Mouse (Mus musculus) forebrain, embryonic 11.5 days (tissue): Measurements from ENCODE around the gene Me1. TPM values are rescaled to one million over a fixed set of nuclear protein-coding genes. Genes with fewer than 3 reads are reported as not detected.
A peak's percentile ranks its signal among the peaks of the same experiment; 100 is the strongest.

Experiments used
- ATAC-seq: fragments of 200-750 bp; cut with Nextera tagmentation; replicated peaks from 2 replicates; pipeline ENCODE4 v1.8.0; 2017; ENCODE audit warnings: moderate TSS enrichment; ENCODE audit not compliant: low FRiP score
- DNase-seq: peaks from one replicate; pipeline ENCODE4 v3.0.0-alpha.2; 2017; ENCODE audit warnings: low spot score
- H3K27ac ChIP-seq: fragments of 300-500 bp; sonication (generic); 2 replicates; pipeline ENCODE4 v1.5.1; 2014; ENCODE audit warnings: low read depth, low read length
- H3K27me3 ChIP-seq: fragments of 300-500 bp; sonication (generic); 2 replicates; pipeline ENCODE4 v1.6.1; 2014; ENCODE audit warnings: mild to moderate bottlenecking, low read length, mixed read lengths; ENCODE audit not compliant: control insufficient read depth, insufficient read depth
- H3K36me3 ChIP-seq: fragments of 300-500 bp; sonication (generic); 2 replicates; pipeline ENCODE4 v1.6.1; 2014; ENCODE audit warnings: mild to moderate bottlenecking, low read length, moderate library complexity, mixed read lengths; ENCODE audit not compliant: control insufficient read depth, insufficient read depth
- H3K4me1 ChIP-seq: fragments of 300-500 bp; sonication (generic); replicated peaks from 2 replicates; pipeline ENCODE4 v1.6.1; 2014; ENCODE audit warnings: low read length, mixed read lengths; ENCODE audit not compliant: control insufficient read depth, insufficient read depth
- H3K4me2 ChIP-seq: fragments of 300-500 bp; sonication (generic); 2 replicates; pipeline ENCODE4 v1.6.1; 2014; ENCODE audit warnings: low read depth, mild to moderate bottlenecking, low read length, moderate library complexity, mixed read lengths; ENCODE audit not compliant: severe bottlenecking
- H3K4me3 ChIP-seq: fragments of 300-500 bp; sonication (generic); 2 replicates; pipeline ENCODE4 v1.5.1; 2014; ENCODE audit warnings: low read depth, low read length
- H3K9ac ChIP-seq: fragments of 300-500 bp; sonication (generic); 2 replicates; pipeline ENCODE4 v1.6.1; 2014; ENCODE audit warnings: low read length
- H3K9me3 ChIP-seq: fragments of 300-500 bp; sonication (generic); 2 replicates; pipeline ENCODE4 v1.6.1; 2016; ENCODE audit warnings: low read length, mixed read lengths; ENCODE audit not compliant: control insufficient read depth
- WGBS: fragments of 180-500 bp; shearing (Covaris S2); extraction: QIAGEN DNeasy Blood & Tissue Kit; methylation state at CpG from one replicate; pipeline ENCODE4 v1.1.7; 2014; 5-methylcytosine and 5-hydroxymethylcytosine counted together
- polyA plus RNA-seq: library from polyadenylated mRNA; unstranded; fragments of >200 nt; fragmentation: Nextera tagmentation; extraction: Ambion mirVana; gene quantifications from 2 replicates; pipeline ENCODE4 v1.2.1, GENCODE M21; 2014

Me1 gene
- polyA plus RNA-seq, 1 experiment from 2014 or later = 10.7 TPM

DNA sequence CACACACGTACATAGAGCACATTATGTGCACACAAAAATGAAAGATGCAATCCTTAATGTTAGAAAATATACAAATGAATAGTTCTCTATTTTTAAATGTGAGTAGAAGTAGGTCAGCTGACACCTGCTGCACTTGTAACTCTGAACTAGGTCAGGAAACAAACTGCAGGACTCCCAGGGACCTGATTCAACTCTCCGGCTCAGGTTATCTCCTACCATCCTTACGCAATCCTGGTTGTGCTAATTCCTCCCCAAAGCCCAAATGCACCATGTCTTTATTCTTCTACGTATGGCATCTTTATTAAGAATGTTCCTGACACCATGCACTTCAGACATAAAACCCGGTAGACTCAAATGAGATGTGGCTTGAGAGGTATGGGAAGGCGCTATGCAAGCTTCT, 15.3 kb downstream of the Me1 start:
- H3K4me3 ChIP-seq = no peak overlapping the region
- H3K36me3 ChIP-seq = no peaks in the 10 kb centered on the region
- no peaks in the 10 kb centered on the region for H3K9me3 ChIP-seq
- no peak overlapping the region for H3K4me2 ChIP-seq
- no peaks in the 10 kb centered on the region for H3K27me3 ChIP-seq
- H3K27ac ChIP-seq = no peak overlapping the region
- 91% methylated on average over 6 of the region's 6 CpGs for WGBS
- 0 out of 2 replicates have a peak, but pooled peaks cover 2% of the 10 kb centered on the region for H3K4me1 ChIP-seq
- no peak for ATAC-seq
- no peak overlapping the region for H3K9ac ChIP-seq
- DNase-seq = no peak

DNA sequence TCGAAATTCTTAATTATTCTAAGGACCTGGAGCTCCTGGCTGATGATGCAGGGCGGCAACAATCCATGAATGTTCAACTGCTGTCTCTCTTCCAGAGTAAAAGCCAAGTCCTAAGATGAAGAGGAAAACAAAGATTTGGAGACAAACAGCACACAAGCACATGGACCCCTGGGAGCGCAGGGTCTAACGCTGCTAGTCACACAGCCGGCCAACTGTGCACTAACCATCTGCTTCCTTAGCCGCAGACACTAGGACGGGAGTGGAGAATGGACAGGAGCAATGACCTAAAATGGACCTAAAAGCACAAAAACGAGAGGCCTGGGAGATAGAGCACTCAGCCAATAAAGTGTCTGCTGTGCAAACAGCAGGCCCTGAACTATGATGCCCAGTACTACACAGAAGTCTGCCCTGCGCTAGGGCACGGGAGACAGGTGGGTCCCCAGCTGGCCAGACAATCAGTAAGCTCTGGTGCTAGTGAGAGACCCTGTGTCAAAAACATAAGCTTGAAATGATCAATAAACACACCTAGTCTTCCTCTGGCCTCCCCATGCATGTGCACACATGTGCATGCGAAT, 15.8 kb downstream of the Me1 start:
- no peak for DNase-seq
- Histone ChIP-seq H3K4me1 (0 out of 2 replicates have a peak, but pooled peaks cover 2% of the 10 kb centered on the region), H3K9ac (no peak overlapping the region), H3K27me3 (no peaks in the 10 kb centered on the region), H3K4me2 (no peak overlapping the region), H3K4me3 (no peak overlapping the region), H3K9me3 (no peaks in the 10 kb centered on the region), H3K36me3 (no peaks in the 10 kb centered on the region), H3K27ac (no peak overlapping the region)
- ATAC-seq = no peak
- 92% methylated on average over 11 of the region's 11 CpGs for WGBS

DNA sequence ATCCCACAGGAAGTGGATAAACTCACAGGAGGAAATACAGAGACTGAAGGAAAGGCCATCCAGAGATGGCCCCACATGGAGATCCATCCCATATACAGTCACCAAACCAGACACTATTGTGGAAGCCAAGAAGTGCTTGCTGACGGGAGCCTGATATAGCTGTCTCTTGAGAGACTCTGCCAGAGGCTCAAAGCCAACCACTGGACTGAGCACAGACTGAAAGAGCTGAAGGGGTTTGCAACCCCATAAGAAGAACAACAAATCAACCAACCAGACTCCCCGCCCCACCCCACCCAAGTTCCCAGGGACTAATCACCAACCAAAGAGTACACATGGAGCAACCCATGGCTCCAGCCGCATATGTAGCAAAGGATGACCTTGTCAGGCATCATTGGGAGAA, 19.5 kb downstream of the Me1 start:
- H3K4me3 ChIP-seq = no peak overlapping the region
- DNase-seq (no peak), ATAC-seq (no peak)
- no peak overlapping the region for H3K4me2 ChIP-seq
- no peaks in the 10 kb centered on the region for H3K4me1 ChIP-seq
- H3K27ac ChIP-seq = no peak overlapping the region
- H3K9ac ChIP-seq = no peak overlapping the region
- H3K27me3 ChIP-seq = no peaks in the 10 kb centered on the region
- 87% methylated on average over 3 of the region's 3 CpGs for WGBS
- H3K36me3 ChIP-seq = no peaks in the 10 kb centered on the region
- no peaks in the 10 kb centered on the region for H3K9me3 ChIP-seq

DNA sequence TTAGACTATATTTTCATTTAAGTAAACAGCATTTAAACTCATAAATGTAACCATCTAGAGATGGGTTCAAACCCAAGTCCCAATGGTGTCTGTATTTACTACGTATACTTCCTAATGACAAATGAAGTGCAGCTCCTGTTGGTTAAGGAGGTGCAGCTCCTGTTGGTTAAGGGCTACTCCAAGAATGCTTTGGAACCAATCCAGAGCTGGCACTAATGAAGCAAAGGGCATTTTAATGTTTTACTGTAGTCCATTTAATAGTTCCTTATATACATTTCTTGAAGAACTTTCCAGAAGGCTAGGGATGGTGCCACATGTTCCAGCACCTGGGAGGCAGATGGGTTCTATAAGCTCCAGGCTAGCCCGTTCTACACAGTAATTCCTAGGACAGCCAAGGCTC, 20.3 kb downstream of the Me1 start:
- no peak overlapping the region for H3K4me3 ChIP-seq
- H3K27me3 ChIP-seq = no peaks in the 10 kb centered on the region
- H3K36me3 ChIP-seq = no peaks in the 10 kb centered on the region
- no peaks in the 10 kb centered on the region for H3K9me3 ChIP-seq
- no peaks in the 10 kb centered on the region for H3K4me1 ChIP-seq
- no peak for DNase-seq
- H3K27ac ChIP-seq = no peak overlapping the region
- no peak overlapping the region for H3K4me2 ChIP-seq
- no peak for ATAC-seq
- H3K9ac ChIP-seq = no peak overlapping the region
- 95% methylated on average over 2 of the region's 2 CpGs for WGBS

DNA sequence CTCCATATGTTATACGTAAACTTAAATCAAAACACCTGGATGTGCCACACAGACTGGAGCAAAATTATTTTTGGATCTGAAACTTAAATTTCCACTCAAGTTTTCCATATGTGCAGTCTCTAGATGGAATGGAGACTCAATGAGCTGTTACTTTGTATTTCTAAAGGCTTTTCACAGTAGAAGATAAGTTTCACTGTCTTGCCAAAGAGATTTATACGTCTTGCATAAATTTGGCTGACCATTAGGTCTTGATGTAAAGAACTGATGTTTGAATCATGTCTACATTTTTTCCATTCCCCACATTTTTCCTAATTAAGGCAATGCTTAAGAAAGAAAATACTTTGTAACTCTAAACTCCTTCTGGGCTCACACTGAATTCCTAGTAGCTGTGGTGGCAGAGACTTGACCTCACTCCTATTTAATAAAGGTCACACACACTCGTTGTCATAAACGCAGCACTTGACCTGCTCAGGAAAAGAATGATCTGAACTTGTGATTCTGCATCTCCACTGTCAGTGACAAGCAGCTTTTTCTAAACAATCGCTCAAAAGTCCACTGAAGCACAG, 22.8 kb downstream of the Me1 start:
- Histone ChIP-seq H3K4me2 (no peak overlapping the region), H3K27me3 (no peaks in the 10 kb centered on the region), H3K36me3 (no peaks in the 10 kb centered on the region), H3K4me3 (no peak overlapping the region), H3K9me3 (no peaks in the 10 kb centered on the region), H3K4me1 (peaks cover 4% of the 10 kb centered on the region; the same call in 1 of the 2 replicates), H3K27ac (no peak overlapping the region), H3K9ac (no peak overlapping the region)
- no peak for ATAC-seq
- 64% methylated on average over 5 of the region's 5 CpGs for WGBS
- DNase-seq = no peak

DNA sequence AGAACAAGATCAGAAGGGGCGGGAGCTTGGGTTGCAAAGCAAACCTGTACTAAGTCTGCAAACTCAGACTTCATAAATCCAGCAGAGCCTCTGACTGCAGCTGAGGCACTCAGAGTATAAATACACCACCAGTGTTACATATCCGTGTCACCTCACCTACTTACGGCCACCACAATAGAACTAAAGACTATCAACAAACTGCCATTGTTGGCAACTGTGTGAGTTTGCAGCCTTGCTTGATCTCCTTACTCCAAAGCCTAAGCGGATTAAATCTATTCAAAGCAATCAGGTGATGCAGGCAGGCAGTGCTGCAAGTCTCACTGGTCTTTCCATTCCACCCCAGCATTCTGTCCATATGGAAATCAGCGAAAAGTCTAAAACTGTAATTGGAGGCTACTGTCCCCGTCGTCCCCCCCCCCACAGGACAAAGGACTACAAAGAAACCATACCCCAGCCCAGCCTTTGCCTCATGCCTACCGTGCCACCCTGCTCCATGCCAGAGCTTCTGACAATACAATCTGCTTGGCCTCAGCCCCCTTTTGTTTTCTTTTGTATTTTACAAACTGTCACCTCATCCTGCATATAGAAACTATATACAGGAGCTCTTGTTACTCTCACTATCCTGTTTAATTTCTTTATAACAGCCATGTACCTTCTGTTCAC, 27.0 kb downstream of the Me1 start:
- H3K4me2 ChIP-seq = no peak overlapping the region
- DNase-seq = no peak
- no peaks in the 10 kb centered on the region for H3K9me3 ChIP-seq
- ATAC-seq = peak; percentile 60; the same call in 1 of the 2 replicates
- H3K4me3 ChIP-seq = no peak overlapping the region
- H3K27me3 ChIP-seq = no peaks in the 10 kb centered on the region
- no peaks in the 10 kb centered on the region for H3K36me3 ChIP-seq
- H3K9ac ChIP-seq = no peak overlapping the region
- 16% methylated on average over 8 of the region's 8 CpGs for WGBS
- H3K27ac ChIP-seq = no peak overlapping the region
- H3K4me1 ChIP-seq = peaks cover 4% of the 10 kb centered on the region; the same call in 1 of the 2 replicates

DNA sequence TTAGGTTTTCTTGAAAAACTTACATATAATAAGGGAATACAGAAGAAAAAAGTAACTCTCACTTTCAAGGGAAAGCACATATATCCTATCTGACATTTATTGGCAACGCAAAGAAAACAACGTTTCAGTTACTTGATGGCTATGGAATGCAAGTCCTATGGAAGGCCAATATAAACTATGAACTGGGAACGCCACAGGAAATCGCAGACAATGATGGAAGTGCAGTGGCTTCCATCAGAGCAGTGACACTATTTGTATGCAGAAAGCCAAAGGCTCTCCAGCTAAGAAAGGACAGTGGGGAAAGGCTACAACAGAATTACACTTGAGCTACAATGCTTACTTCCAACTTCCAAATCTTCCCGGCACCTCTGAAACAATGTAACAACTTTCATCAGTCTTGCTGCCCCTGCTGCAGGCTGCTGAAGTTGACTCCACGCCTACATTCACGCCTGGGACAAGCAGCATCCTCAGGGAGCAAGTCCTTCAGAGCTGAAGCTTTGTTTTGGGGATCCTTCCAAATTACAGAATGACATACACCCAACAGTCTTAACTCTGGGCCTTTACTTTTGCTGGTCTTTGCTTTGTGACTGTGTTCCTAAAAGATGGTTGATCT, 28.5 kb downstream of the Me1 start:
- ATAC-seq (no peak), DNase-seq (no peak)
- no peak overlapping the region for H3K9ac ChIP-seq
- no peaks in the 10 kb centered on the region for H3K9me3 ChIP-seq
- no peaks in the 10 kb centered on the region for H3K36me3 ChIP-seq
- 84% methylated on average over 7 of the region's 7 CpGs for WGBS
- H3K4me2 ChIP-seq = no peak overlapping the region
- H3K27me3 ChIP-seq = no peaks in the 10 kb centered on the region
- H3K27ac ChIP-seq = no peak overlapping the region
- H3K4me1 ChIP-seq = peaks cover 4% of the 10 kb centered on the region; the same call in 1 of the 2 replicates
- H3K4me3 ChIP-seq = no peak overlapping the region

DNA sequence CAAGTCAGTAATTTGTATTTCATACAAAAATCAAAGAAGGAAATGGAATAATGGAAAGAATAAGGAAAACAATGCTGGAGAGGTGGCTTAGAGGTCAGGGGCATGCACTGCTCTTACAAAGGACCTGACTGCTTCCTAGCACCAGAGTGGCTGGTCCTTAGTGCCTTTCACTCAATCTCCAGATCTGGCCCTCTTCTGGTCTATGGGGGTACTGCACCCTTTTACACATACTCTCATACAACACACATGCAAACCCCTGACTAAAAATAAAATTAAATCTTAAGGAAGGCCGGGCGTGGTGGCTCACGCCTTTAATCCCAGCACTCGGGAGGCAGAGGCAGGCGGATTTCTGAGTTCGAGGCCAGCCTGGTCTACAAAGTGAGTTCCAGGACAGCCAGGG, 34.1 kb downstream of the Me1 start:
- no peak for ATAC-seq
- H3K4me3 ChIP-seq = no peak overlapping the region
- no peak overlapping the region for H3K4me2 ChIP-seq
- H3K4me1 ChIP-seq = no peaks in the 10 kb centered on the region
- H3K36me3 ChIP-seq = no peaks in the 10 kb centered on the region
- no peak overlapping the region for H3K9ac ChIP-seq
- DNase-seq = peak; percentile 56
- no peak overlapping the region for H3K27ac ChIP-seq
- H3K9me3 ChIP-seq = no peaks in the 10 kb centered on the region
- H3K27me3 ChIP-seq = no peaks in the 10 kb centered on the region
- WGBS = 93% methylated on average over 6 of the region's 6 CpGs
